Mouse (Mus musculus): Measurements from ENCODE around the gene Sft2d2. TPM values are rescaled to one million over a fixed set of nuclear protein-coding genes. Genes with fewer than 3 reads are reported as not detected.

Gene Sft2d2
- total and polyA plus RNA-seq, 2 experiments: 29.8 to 32.4 TPM

DNA sequence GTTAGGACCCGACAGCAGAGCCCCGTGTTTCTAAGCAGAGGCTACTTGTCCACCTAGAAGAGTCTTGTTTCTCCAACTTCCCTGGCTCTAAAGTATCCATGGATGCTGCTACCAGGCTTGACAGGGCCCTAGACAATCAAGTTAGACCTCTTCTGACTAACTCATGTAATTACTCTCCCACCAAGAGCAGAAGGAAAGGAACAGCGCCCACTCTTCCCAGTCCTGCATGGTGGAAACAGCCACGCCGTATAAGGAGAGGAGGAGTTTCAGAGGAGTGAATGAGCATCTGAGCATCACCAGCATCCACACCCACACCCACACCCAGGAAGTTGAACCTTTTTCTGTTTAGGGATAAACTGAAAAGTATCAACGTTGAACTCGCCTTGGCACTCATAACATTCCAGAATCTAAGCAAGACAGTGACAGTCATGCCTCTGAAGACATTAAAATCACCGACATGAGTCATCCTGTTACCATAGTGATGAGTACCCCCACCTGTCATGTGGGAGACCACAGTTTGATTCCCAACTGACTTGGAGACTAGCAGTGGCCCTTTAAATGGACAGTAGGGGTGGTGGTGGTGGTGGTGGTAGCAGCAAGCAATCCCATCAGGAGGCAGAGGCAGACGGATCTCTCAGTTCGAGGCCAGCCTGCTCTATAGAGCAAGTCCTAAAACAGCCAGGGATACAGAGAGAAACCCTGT, 3.5 kb downstream of the Sft2d2 start:
- H3K36me3 ChIP-seq (ENCODE audit: control insufficient read depth, insufficient read depth, low read length): no peaks in the 10 kb centered on the region
- WGBS: 89% methylated on average over 10 of the region's 10 CpGs

DNA sequence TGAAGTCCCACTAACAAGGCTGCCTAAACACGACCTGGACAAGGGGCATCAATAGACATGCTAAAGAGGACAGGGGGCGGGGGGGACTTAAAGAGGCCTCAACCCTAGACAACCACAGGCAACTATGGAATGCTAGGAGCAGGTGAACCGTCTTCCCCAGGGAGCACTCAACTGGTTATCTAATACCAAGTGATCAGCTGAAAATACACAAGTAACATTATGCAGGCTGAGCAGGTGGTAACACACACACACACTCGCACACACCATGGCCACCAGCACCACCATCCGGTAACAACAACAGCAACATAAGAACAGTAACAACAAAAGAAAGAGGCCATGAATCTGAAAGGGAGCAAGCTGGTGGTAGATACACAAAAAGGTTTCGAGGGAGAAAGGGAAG, 4.2 kb downstream of the Sft2d2 start:
- DNase-seq (ENCODE audit: extremely low read depth, low read depth, low spot score): no peak
- Histone ChIP-seq H3K79me2 (ENCODE audit: control insufficient read depth, insufficient read depth, low read length) (peaks cover 21% of the 10 kb centered on the region; the same call in 1 of the 2 replicates), H3K4me1 (ENCODE audit: control insufficient read depth, insufficient read depth, low read length) (0 out of 2 replicates have a peak, but pooled peaks cover 3% of the 10 kb centered on the region), H3K9ac (ENCODE audit: low read depth, low read length) (no peak overlapping the region), H3K36me3 (ENCODE audit: control insufficient read depth, insufficient read depth, low read length) (no peaks in the 10 kb centered on the region; the same call in 1 of the 2 replicates), H3K27ac (replicated peaks; ENCODE audit: insufficient read depth, low read depth, low read length) (no peak overlapping the region), H3K27me3 (ENCODE audit: control insufficient read depth, insufficient read depth, low read length) (no peaks in the 10 kb centered on the region), H3K4me3 (ENCODE audit: insufficient read depth, low read depth, low read length) (no peak overlapping the region)
- WGBS: 84% methylated on average over 6 of the region's 6 CpGs
- TF ChIP-seq POLR2A (IDR thresholded peaks at IDR 0.05; ENCODE audit: extremely low read depth, insufficient read depth, low read length) (no peak), CTCF (IDR thresholded peaks at IDR 0.05; ENCODE audit: low read depth, low read length) (no peak)

More for the DNA sequence above, 3.5 kb downstream of the Sft2d2 start:
- no peak for DNase-seq (ENCODE audit: extremely low read depth, low read depth, low spot score)
- Histone ChIP-seq H3K4me1 (ENCODE audit: control insufficient read depth, insufficient read depth, low read length) (0 out of 2 replicates have a peak, but pooled peaks cover 7% of the 10 kb centered on the region), H3K9ac (ENCODE audit: low read depth, low read length) (no peak overlapping the region), H3K27ac (replicated peaks; ENCODE audit: insufficient read depth, low read depth, low read length) (no peak overlapping the region), H3K79me2 (ENCODE audit: control insufficient read depth, insufficient read depth, low read length) (peaks cover 21% of the 10 kb centered on the region; the same call in 1 of the 2 replicates), H3K27me3 (ENCODE audit: control insufficient read depth, insufficient read depth, low read length) (no peaks in the 10 kb centered on the region), H3K4me3 (ENCODE audit: insufficient read depth, low read depth, low read length) (no peak overlapping the region)
- no peak for TF ChIP-seq POLR2A (IDR thresholded peaks at IDR 0.05; ENCODE audit: extremely low read depth, insufficient read depth, low read length)
- TF ChIP-seq CTCF (IDR thresholded peaks at IDR 0.05; ENCODE audit: low read depth, low read length): no peak

GRCm38 (mm10) chr1:165188806-165189580, 5.2 kb downstream of the Sft2d2 start:
- 86% methylated on average over 10 of the region's 10 CpGs for WGBS
- no peaks in the 10 kb centered on the region for H3K27me3 ChIP-seq (ENCODE audit: control insufficient read depth, insufficient read depth, low read length)
- peaks cover 5% of the 10 kb centered on the region; the same call in 1 of the 2 replicates for H3K36me3 ChIP-seq (ENCODE audit: control insufficient read depth, insufficient read depth, low read length)
- TF ChIP-seq CTCF (IDR thresholded peaks at IDR 0.05; ENCODE audit: low read depth, low read length) (no peak), POLR2A (IDR thresholded peaks at IDR 0.05; ENCODE audit: extremely low read depth, insufficient read depth, low read length) (no peak)
- no peak for DNase-seq (ENCODE audit: extremely low read depth, low read depth, low spot score)
- no peak overlapping the region for H3K27ac ChIP-seq (replicated peaks; ENCODE audit: insufficient read depth, low read depth, low read length)
- H3K79me2 ChIP-seq (ENCODE audit: control insufficient read depth, insufficient read depth, low read length): peaks cover 21% of the 10 kb centered on the region; the same call in 1 of the 2 replicates
- H3K4me3 ChIP-seq (ENCODE audit: insufficient read depth, low read depth, low read length): no peak overlapping the region
- H3K4me1 ChIP-seq (ENCODE audit: control insufficient read depth, insufficient read depth, low read length): no peaks in the 10 kb centered on the region; the same call in 1 of the 2 replicates
- H3K9ac ChIP-seq (ENCODE audit: low read depth, low read length): no peak overlapping the region

DNA sequence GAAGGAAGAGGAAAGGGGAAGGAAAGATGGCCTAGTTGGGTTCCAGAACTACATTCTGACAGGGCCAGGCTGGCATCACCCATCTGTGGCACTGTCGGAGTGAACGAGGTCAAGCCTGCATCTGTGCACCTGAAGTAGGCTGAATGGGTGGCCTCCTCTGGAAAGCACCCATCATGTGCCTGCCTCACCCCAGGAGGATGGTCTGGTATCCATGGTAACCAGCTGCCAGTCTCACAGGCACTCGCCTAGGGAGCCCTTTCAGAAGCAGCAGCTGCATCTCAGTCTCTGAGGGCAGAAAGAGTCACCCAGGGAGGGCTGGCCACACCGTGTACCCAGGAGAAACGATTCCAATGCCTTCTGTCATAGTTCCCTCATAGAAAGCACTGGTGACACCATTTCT, 6.9 kb downstream of the Sft2d2 start:
- Histone ChIP-seq H3K36me3 (ENCODE audit: control insufficient read depth, insufficient read depth, low read length) (peaks cover 18% of the 10 kb centered on the region), H3K27me3 (ENCODE audit: control insufficient read depth, insufficient read depth, low read length) (no peaks in the 10 kb centered on the region), H3K79me2 (ENCODE audit: control insufficient read depth, insufficient read depth, low read length) (peaks cover 19% of the 10 kb centered on the region; the same call in 1 of the 2 replicates), H3K4me3 (ENCODE audit: insufficient read depth, low read depth, low read length) (no peak overlapping the region), H3K27ac (replicated peaks; ENCODE audit: insufficient read depth, low read depth, low read length) (no peak overlapping the region), H3K9ac (ENCODE audit: low read depth, low read length) (no peak overlapping the region), H3K4me1 (ENCODE audit: control insufficient read depth, insufficient read depth, low read length) (no peaks in the 10 kb centered on the region; the same call in 1 of the 2 replicates)
- TF ChIP-seq CTCF (IDR thresholded peaks at IDR 0.05; ENCODE audit: low read depth, low read length) (no peak), POLR2A (IDR thresholded peaks at IDR 0.05; ENCODE audit: extremely low read depth, insufficient read depth, low read length) (no peak)
- DNase-seq (ENCODE audit: extremely low read depth, low read depth, low spot score): no peak
- WGBS: 80% methylated on average over 5 of the region's 5 CpGs

DNA sequence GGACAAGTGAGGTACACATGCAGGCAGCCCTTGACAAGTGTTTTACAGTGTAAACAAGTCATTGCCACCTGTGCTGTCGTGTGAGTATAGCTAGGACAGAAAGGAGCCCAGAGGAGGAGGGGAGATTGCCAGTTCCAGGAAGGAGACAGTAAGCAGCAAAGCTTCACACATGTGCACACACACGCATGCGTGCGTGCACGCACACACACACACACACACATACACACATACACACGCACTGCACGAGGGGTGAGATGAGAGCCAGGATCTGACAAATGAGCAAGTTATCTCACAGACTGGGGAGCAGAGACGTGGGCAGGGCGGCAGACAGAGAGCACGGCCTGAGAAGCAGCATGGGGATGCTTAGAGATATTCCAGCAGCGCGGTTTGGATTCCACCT, 7.7 kb downstream of the Sft2d2 start:
- Histone ChIP-seq H3K9ac (ENCODE audit: low read depth, low read length) (no peak overlapping the region), H3K36me3 (ENCODE audit: control insufficient read depth, insufficient read depth, low read length) (peaks cover 23% of the 10 kb centered on the region), H3K27ac (replicated peaks; ENCODE audit: insufficient read depth, low read depth, low read length) (no peak overlapping the region), H3K79me2 (ENCODE audit: control insufficient read depth, insufficient read depth, low read length) (peaks cover 16% of the 10 kb centered on the region; the same call in 1 of the 2 replicates), H3K4me3 (ENCODE audit: insufficient read depth, low read depth, low read length) (no peak overlapping the region), H3K4me1 (ENCODE audit: control insufficient read depth, insufficient read depth, low read length) (no peaks in the 10 kb centered on the region; the same call in 1 of the 2 replicates), H3K27me3 (ENCODE audit: control insufficient read depth, insufficient read depth, low read length) (no peaks in the 10 kb centered on the region)
- WGBS: 91% methylated on average over 12 of the region's 12 CpGs
- DNase-seq (ENCODE audit: extremely low read depth, low read depth, low spot score): no peak
- TF ChIP-seq POLR2A (IDR thresholded peaks at IDR 0.05; ENCODE audit: extremely low read depth, insufficient read depth, low read length) (no peak), CTCF (IDR thresholded peaks at IDR 0.05; ENCODE audit: low read depth, low read length) (no peak)

Measured in liver, adult 2 months (tissue).